Mouse (Mus musculus): ENCODE results near the gene Fras1.

DNA sequence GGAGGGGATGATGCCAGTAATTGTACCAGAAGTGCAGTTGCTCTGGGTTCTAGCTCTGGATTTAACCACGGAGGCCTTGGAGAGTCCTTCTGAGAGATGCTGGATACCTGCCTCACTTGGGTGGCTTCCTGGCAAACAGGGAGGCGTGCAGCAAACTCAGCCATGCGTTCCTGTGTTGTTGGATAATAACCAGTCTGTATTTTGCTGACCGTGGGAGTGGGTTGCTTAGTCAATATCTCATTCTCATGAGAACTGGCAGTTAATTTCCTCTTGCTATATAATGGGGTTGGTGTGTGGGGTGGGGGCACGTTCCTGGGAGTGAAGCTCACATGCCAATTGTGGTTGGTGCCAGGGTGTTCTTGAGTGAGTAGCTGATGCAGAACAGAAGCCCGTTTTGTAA lies 142.6 kb downstream of the Fras1 start:
- TF ChIP-seq CTCF (IDR thresholded peaks at IDR 0.05; ENCODE audit: low read depth, low read length) = no peak
- no peak for TF ChIP-seq GATA1 (IDR thresholded peaks at IDR 0.05; ENCODE audit: borderline replicate concordance, low read length)
- TF ChIP-seq TAL1 (conservative IDR thresholded peaks at IDR 0.05; ENCODE audit: low read depth, low read length) = no peak
- TF ChIP-seq POLR2AphosphoS5 (IDR thresholded peaks at IDR 0.05; ENCODE audit: insufficient replicate concordance, low read depth, low read length) = no peak

Data from G1E (cell line).